Mouse (Mus musculus) midbrain, embryonic 11.5 days (tissue): ENCODE measurements around the gene Ankrd6. TPM values are rescaled to one million over a fixed set of nuclear protein-coding genes. Genes with fewer than 3 reads are reported as not detected.
A peak's percentile ranks its signal among the peaks of the same experiment; 100 is the strongest.

Source experiments
- ATAC-seq: fragments of 200-750 bp; cut with Nextera tagmentation; 2 replicates; pipeline ENCODE4 v1.8.0; 2017; ENCODE audit warnings: moderate TSS enrichment, moderate library complexity; ENCODE audit not compliant: low FRiP score
- DNase-seq: peaks from one replicate; pipeline ENCODE4 v3.0.0; 2015; ENCODE audit warnings: low spot score; ENCODE audit errors: missing footprints
- H3K27ac ChIP-seq: fragments of 300-500 bp; sonication (generic); 2 replicates; pipeline ENCODE4 v1.5.1; 2014; ENCODE audit warnings: low read depth, low read length
- H3K27me3 ChIP-seq: fragments of 300-500 bp; sonication (generic); 2 replicates; pipeline ENCODE4 v1.6.1; 2014; ENCODE audit warnings: mild to moderate bottlenecking, low read length, moderate library complexity, mixed read lengths; ENCODE audit not compliant: control insufficient read depth, insufficient read depth
- H3K36me3 ChIP-seq: fragments of 300-500 bp; sonication (generic); 2 replicates; pipeline ENCODE4 v1.6.1; 2014; ENCODE audit warnings: mild to moderate bottlenecking, low read length, moderate library complexity, mixed read lengths; ENCODE audit not compliant: control insufficient read depth, insufficient read depth
- H3K4me1 ChIP-seq: fragments of 300-500 bp; sonication (generic); 2 replicates; pipeline ENCODE4 v1.6.1; 2014; ENCODE audit warnings: low read length; ENCODE audit not compliant: control insufficient read depth, insufficient read depth
- H3K4me2 ChIP-seq: fragments of 300-500 bp; sonication (generic); 2 replicates; pipeline ENCODE4 v1.6.1; 2014; ENCODE audit warnings: mild to moderate bottlenecking, moderate library complexity
- H3K4me3 ChIP-seq: fragments of 300-500 bp; sonication (generic); 2 replicates; pipeline ENCODE4 v1.5.1; 2014; ENCODE audit warnings: low read depth, low read length
- H3K9ac ChIP-seq: fragments of 300-500 bp; sonication (generic); 2 replicates; pipeline ENCODE4 v1.6.1; 2014; ENCODE audit warnings: low read length
- H3K9me3 ChIP-seq: fragments of 300-500 bp; sonication (generic); 2 replicates; pipeline ENCODE4 v1.6.1; 2016; ENCODE audit warnings: low read length; ENCODE audit not compliant: control insufficient read depth
- WGBS: fragments of 180-500 bp; shearing (Covaris S2); extraction: QIAGEN DNeasy Blood & Tissue Kit; methylation state at CpG from one replicate; pipeline ENCODE4 v1.1.7; 2014; 5-methylcytosine and 5-hydroxymethylcytosine counted together
- polyA plus RNA-seq: library from polyadenylated mRNA; unstranded; fragments of >200 nt; fragmentation: Nextera tagmentation; extraction: Ambion mirVana; gene quantifications from 2 replicates; pipeline ENCODE4 v1.2.1, GENCODE M21; 2014

Ankrd6 gene
- polyA plus RNA-seq, 1 experiment from 2014 or later: 33.2 TPM

- H3K4me2 ChIP-seq: no peak overlapping the region
- H3K27me3 ChIP-seq: no peaks in the 10 kb centered on the region
- 41% methylated on average over 4 of the region's 4 CpGs for WGBS
- H3K9ac ChIP-seq: 0 out of 2 replicates have a peak overlapping the region, but pooled peaks have one; percentile 9
- ATAC-seq (no peak), DNase-seq (peak; percentile 81)
- H3K27ac ChIP-seq: no peak overlapping the region
- no peaks in the 10 kb centered on the region for H3K9me3 ChIP-seq
- peaks cover 5% of the 10 kb centered on the region for H3K4me1 ChIP-seq
- H3K4me3 ChIP-seq: no peak overlapping the region
- no peaks in the 10 kb centered on the region for H3K36me3 ChIP-seq
Observed at GRCm38 (mm10) chr4:32939521-32939920, 11.1 kb downstream of the Ankrd6 start.

- no peak overlapping the region for H3K27ac ChIP-seq
- no peak for DNase-seq
- 76% methylated on average over 9 of the region's 9 CpGs for WGBS
Observed at GRCm38 (mm10) chr4:32936762-32937341, 13.8 kb downstream of the Ankrd6 start.

GRCm38 (mm10) chr4:32932056-32932455 lies 18.6 kb downstream of the Ankrd6 start:
- no peak overlapping the region for H3K9ac ChIP-seq
- WGBS: 68% methylated on average over 9 of the region's 9 CpGs
- no peaks in the 10 kb centered on the region for H3K9me3 ChIP-seq
- no peaks in the 10 kb centered on the region for H3K27me3 ChIP-seq
- no peak overlapping the region for H3K4me2 ChIP-seq
- no peaks in the 10 kb centered on the region for H3K36me3 ChIP-seq
- no peak overlapping the region for H3K4me3 ChIP-seq
- no peak overlapping the region for H3K27ac ChIP-seq
- no peak for ATAC-seq
- no peak for DNase-seq
- no peaks in the 10 kb centered on the region for H3K4me1 ChIP-seq

More at GRCm38 (mm10) chr4:32936762-32937341, 13.8 kb downstream of the Ankrd6 start:
- H3K9ac ChIP-seq: no peak overlapping the region
- no peak for ATAC-seq
- no peak overlapping the region for H3K4me2 ChIP-seq
- no peak overlapping the region for H3K4me3 ChIP-seq
- H3K9me3 ChIP-seq: no peaks in the 10 kb centered on the region
- no peaks in the 10 kb centered on the region for H3K36me3 ChIP-seq
- H3K4me1 ChIP-seq: peaks cover 5% of the 10 kb centered on the region
- no peaks in the 10 kb centered on the region for H3K27me3 ChIP-seq

- WGBS: 93% methylated on average over 5 of the region's 5 CpGs
- H3K9me3 ChIP-seq: no peaks in the 10 kb centered on the region
- DNase-seq (no peak), ATAC-seq (no peak)
- no peak overlapping the region for H3K9ac ChIP-seq
- no peaks in the 10 kb centered on the region for H3K36me3 ChIP-seq
- no peaks in the 10 kb centered on the region for H3K4me1 ChIP-seq
- H3K27me3 ChIP-seq: no peaks in the 10 kb centered on the region
- H3K27ac ChIP-seq: no peak overlapping the region
- no peak overlapping the region for H3K4me3 ChIP-seq
- H3K4me2 ChIP-seq: no peak overlapping the region
Observed at GRCm38 (mm10) chr4:32929750-32930149, 20.9 kb downstream of the Ankrd6 start.

- no peak overlapping the region for H3K27ac ChIP-seq
- ATAC-seq: no peak
- WGBS: 93% methylated on average over 13 of the region's 13 CpGs
Observed at GRCm38 (mm10) chr4:32928692-32929448, 21.8 kb downstream of the Ankrd6 start.

GRCm38 (mm10) chr4:32923891-32924294 lies 26.7 kb downstream of the Ankrd6 start:
- H3K9ac ChIP-seq: peak overlapping the region; percentile 65
- peaks cover 17% of the 10 kb centered on the region for H3K4me1 ChIP-seq
- no peaks in the 10 kb centered on the region for H3K36me3 ChIP-seq
- H3K27me3 ChIP-seq: no peaks in the 10 kb centered on the region
- H3K9me3 ChIP-seq: no peaks in the 10 kb centered on the region
- peak overlapping the region; percentile 98 for H3K27ac ChIP-seq
- peak overlapping the region; percentile 45 for H3K4me2 ChIP-seq
- DNase-seq: peak; percentile 95
- H3K4me3 ChIP-seq: no peak overlapping the region
- WGBS: 6% methylated on average over 9 of the region's 9 CpGs
- peak; percentile 72 for ATAC-seq

More at GRCm38 (mm10) chr4:32928692-32929448, 21.8 kb downstream of the Ankrd6 start:
- Histone ChIP-seq H3K36me3 (no peaks in the 10 kb centered on the region), H3K9me3 (no peaks in the 10 kb centered on the region), H3K9ac (no peak overlapping the region), H3K4me2 (no peak overlapping the region), H3K27me3 (no peaks in the 10 kb centered on the region), H3K4me1 (peaks cover 2% of the 10 kb centered on the region; the same call in 1 of the 2 replicates), H3K4me3 (no peak overlapping the region)
- no peak for DNase-seq

- peak; percentile 94 for ATAC-seq
- Histone ChIP-seq H3K4me3 (peak overlapping the region; percentile 25), H3K27ac (peak overlapping the region; percentile 98), H3K9me3 (no peaks in the 10 kb centered on the region), H3K4me1 (peaks cover 21% of the 10 kb centered on the region), H3K9ac (peak overlapping the region; percentile 65), H3K36me3 (no peaks in the 10 kb centered on the region), H3K27me3 (no peaks in the 10 kb centered on the region), H3K4me2 (peak overlapping the region; percentile 45)
- DNase-seq: peak; percentile 96
- WGBS: 2% methylated on average over 10 of the region's 10 CpGs
Observed at GRCm38 (mm10) chr4:32923436-32923835, 27.2 kb downstream of the Ankrd6 start.

GRCm38 (mm10) chr4:32922871-32923270 lies 27.8 kb downstream of the Ankrd6 start:
- Histone ChIP-seq H3K27ac (peak overlapping the region; percentile 98), H3K4me2 (peak overlapping the region; percentile 45), H3K9ac (peak overlapping the region; percentile 65), H3K4me1 (peaks cover 27% of the 10 kb centered on the region), H3K4me3 (peak overlapping the region; percentile 25), H3K9me3 (no peaks in the 10 kb centered on the region), H3K36me3 (no peaks in the 10 kb centered on the region), H3K27me3 (no peaks in the 10 kb centered on the region)
- 75% methylated on average over 1 of the region's 1 CpGs for whole genome bisulfite sequencing
- DNase-seq (peak; percentile 90), ATAC-seq (peak; percentile 71)

- WGBS: 74% methylated on average over 7 of the region's 7 CpGs
- H3K27me3 ChIP-seq: no peaks in the 10 kb centered on the region
- no peaks in the 10 kb centered on the region for H3K9me3 ChIP-seq
- DNase-seq (no peak), ATAC-seq (no peak)
- H3K9ac ChIP-seq: no peak overlapping the region
- peak overlapping the region; percentile 19; the same call in 1 of the 2 replicates for H3K4me2 ChIP-seq
- no peak overlapping the region for H3K4me3 ChIP-seq
- H3K36me3 ChIP-seq: no peaks in the 10 kb centered on the region
- no peak overlapping the region for H3K27ac ChIP-seq
- peaks cover 39% of the 10 kb centered on the region for H3K4me1 ChIP-seq
Observed at GRCm38 (mm10) chr4:32920863-32921262, 29.8 kb downstream of the Ankrd6 start.
